Mouse (Mus musculus): Measurements from ENCODE around the gene Morf4l2.

DNA sequence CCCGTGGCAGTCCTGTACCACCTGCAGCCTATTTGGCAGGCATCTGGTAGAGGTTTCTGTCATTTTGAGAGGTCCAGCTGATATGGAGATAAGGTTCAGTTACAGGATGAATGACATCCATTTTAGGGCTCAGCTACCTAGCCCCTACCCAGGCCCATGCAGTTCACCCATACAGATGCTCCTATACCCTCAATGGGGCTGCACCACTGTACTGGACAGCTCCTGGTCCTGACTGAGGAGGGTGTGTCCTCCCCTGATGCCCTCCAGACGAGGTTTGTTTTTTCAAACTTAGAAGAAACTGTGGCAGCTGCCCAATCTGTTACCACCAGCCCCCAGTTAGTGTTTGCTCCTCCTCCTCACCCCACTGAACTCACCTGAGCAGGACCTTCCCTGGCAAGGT, 35.8 kb upstream of the Morf4l2 start:
- no peak for TF ChIP-seq CTCF (conservative IDR thresholded peaks at IDR 0.05 in 1 of 2, IDR thresholded peaks at IDR 0.05 in 1 of 2; ENCODE audit: low read depth in 2 of 2, low read length in 2 of 2)
- TF ChIP-seq MAFK (IDR thresholded peaks at IDR 0.05; ENCODE audit: insufficient replicate concordance, low read length), result no peak
- TF ChIP-seq KAT2A (IDR thresholded peaks at IDR 0.05; ENCODE audit: insufficient replicate concordance, low read length), result no peak
- TF ChIP-seq GABPA (IDR thresholded peaks at IDR 0.05; ENCODE audit: insufficient replicate concordance, low read depth, low read length), result no peak

Data from CH12.LX (cell line).